Mouse (Mus musculus) brown adipose tissue, adult 24 weeks (tissue): ENCODE results near the gene Tcea3. TPM values are rescaled to one million over a fixed set of nuclear protein-coding genes. Genes with fewer than 3 reads are reported as not detected.

ENCODE experiments used
- H3K27ac ChIP-seq: fragments of 200-500 bp; replicated peaks from 2 replicates; pipeline ENCODE4 v1.5.1; 2012; ENCODE audit warnings: low read depth, mild to moderate bottlenecking, low read length
- H3K4me1 ChIP-seq: fragments of 200-500 bp; 2 replicates; pipeline ENCODE4 v1.6.1; 2012; ENCODE audit warnings: low read length, mixed read lengths; ENCODE audit not compliant: control insufficient read depth, insufficient read depth, insufficient read length
- H3K4me3 ChIP-seq: fragments of 200-500 bp; 2 replicates; pipeline ENCODE4 v1.5.1; 2012; ENCODE audit warnings: low read depth, mild to moderate bottlenecking, low read length, moderate library complexity; ENCODE audit not compliant: insufficient read depth
- polyA plus RNA-seq: library from polyadenylated mRNA; stranded (reverse); fragments of >200 nt; gene quantifications from 2 replicates; pipeline ENCODE4 v1.2.4, GENCODE M21; 2012; ENCODE audit not compliant: missing spikeins, insufficient read depth, insufficient read length

Tcea3 gene
- polyA plus RNA-seq, 1 experiment, result 11.6 TPM

GRCm38 (mm10) chr4:136247386-136247728, 172 bp upstream of the Tcea3 start:
- peak overlapping the region; percentile 56 for H3K4me3 ChIP-seq
- H3K4me1 ChIP-seq, result peaks cover 3% of the 10 kb centered on the region; the same call in 1 of the 2 replicates
- H3K27ac ChIP-seq, result no peak overlapping the region

DNA sequence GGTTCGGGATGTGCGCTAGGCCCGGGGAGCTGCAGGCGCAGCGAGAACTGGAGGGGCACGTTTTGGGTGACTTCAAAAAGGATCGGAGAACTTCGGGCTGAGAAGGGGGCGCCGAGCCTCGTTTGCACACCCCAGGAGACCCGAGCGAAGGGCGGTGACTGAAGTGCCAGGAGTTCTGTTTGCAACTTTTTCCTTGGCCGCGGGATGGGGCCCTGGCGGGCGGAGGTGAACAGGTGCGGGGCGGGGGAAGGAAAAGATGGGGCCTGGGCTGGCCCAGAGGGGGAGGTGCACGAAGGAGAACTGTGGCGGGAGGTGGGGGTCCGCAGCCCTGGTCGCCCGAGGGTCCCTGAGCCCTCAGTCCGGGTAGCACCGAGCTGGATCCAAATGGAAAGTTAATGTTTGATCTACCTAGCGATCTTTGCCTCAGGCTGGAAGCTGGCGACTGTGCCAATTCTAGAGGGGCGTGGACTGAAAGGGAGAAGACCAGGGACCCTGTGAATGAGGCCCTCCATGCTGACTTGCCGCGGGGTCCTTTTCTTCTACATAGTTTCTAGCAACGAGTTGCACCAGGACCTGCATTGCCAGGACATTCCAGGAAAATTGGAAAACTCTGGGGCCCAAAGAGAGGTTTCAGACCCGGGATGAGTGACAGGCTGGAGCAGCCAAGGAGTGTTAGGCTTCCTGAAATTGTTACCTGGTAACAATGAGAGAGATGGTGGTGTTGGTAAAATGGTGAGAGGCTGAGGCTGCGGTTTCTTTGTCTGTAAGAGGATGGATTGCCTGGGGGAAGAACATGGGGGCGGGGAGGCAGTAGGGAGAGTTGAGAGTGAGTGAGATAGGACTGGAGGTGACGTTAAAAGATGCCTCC, 1.2 kb downstream of the Tcea3 start:
- peaks cover 3% of the 10 kb centered on the region; the same call in 1 of the 2 replicates for H3K4me1 ChIP-seq
- no peak overlapping the region for H3K27ac ChIP-seq

GRCm38 (mm10) chr4:136249332-136249647, 1.8 kb downstream of the Tcea3 start:
- Histone ChIP-seq H3K4me3 (no peak overlapping the region), H3K4me1 (peaks cover 3% of the 10 kb centered on the region; the same call in 1 of the 2 replicates), H3K27ac (no peak overlapping the region)

More for the DNA sequence above, 1.2 kb downstream of the Tcea3 start:
- H3K4me3 ChIP-seq, result peak overlapping the region; percentile 56

- Histone ChIP-seq H3K4me1 (peaks cover 3% of the 10 kb centered on the region; the same call in 1 of the 2 replicates), H3K27ac (no peak overlapping the region), H3K4me3 (no peak overlapping the region)
Measured at GRCm38 (mm10) chr4:136249780-136250179, 2.3 kb downstream of the Tcea3 start.

DNA sequence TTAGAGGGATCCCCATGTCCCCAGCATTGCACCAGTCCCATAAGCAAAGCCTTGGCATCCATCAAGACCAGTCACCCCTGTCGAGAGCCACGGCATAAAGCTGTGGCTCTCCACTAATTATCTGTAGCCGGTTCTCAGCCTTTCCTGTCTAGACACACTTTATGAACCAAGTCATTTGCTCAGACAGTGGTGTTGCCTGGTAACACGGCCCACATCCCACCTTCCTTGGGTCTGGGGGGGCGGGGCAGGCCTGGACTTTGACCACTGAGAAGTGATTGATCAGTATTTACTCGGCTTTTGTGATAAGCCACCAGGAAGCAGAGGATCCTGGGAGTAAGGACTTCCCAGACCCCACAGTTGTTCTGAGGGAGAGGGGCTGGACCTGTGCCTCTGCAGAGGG, 8.4 kb downstream of the Tcea3 start:
- H3K4me1 ChIP-seq, result no peaks in the 10 kb centered on the region
- H3K27ac ChIP-seq, result no peak overlapping the region
- H3K4me3 ChIP-seq, result no peak overlapping the region

DNA sequence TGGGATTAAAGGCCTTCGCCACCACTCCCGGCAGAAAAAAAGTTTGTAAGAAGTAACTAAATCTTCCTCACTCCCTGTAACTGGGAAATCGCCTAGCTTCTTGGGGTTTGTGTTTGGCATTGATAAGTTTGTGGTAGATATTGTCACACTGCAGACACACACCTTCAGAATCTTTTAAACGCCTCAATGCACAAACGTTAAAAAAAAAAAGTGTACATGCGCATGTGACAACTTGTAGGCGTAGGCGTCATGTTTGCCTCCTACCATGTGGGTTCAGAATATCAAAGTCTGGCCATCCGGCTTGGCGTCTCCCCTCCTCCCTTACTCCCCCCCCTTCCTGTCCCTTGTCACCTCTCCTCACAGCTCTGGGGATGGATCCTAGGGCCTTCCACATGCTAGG, 9.2 kb downstream of the Tcea3 start:
- no peak overlapping the region for H3K4me3 ChIP-seq
- no peaks in the 10 kb centered on the region for H3K4me1 ChIP-seq
- H3K27ac ChIP-seq, result no peak overlapping the region

- Histone ChIP-seq H3K4me3 (no peak overlapping the region), H3K27ac (no peak overlapping the region), H3K4me1 (no peaks in the 10 kb centered on the region)
Measured at GRCm38 (mm10) chr4:136259916-136260315, 12.4 kb downstream of the Tcea3 start.

GRCm38 (mm10) chr4:136260491-136261180, 13.1 kb downstream of the Tcea3 start:
- H3K4me3 ChIP-seq, result no peak overlapping the region
- 0 out of 2 replicates have a peak overlapping the region, but pooled peaks have one; percentile 49 for H3K27ac ChIP-seq
- no peaks in the 10 kb centered on the region for H3K4me1 ChIP-seq

GRCm38 (mm10) chr4:136261912-136262311, 14.4 kb downstream of the Tcea3 start:
- H3K4me1 ChIP-seq, result no peaks in the 10 kb centered on the region
- H3K4me3 ChIP-seq, result no peak overlapping the region
- no peak overlapping the region for H3K27ac ChIP-seq

GRCm38 (mm10) chr4:136263555-136263954, 16.0 kb downstream of the Tcea3 start:
- Histone ChIP-seq H3K27ac (no peak overlapping the region), H3K4me1 (no peaks in the 10 kb centered on the region), H3K4me3 (no peak overlapping the region)

GRCm38 (mm10) chr4:136266716-136267343, 19.3 kb downstream of the Tcea3 start:
- H3K4me1 ChIP-seq, result no peaks in the 10 kb centered on the region
- H3K27ac ChIP-seq, result 0 out of 2 replicates have a peak overlapping the region, but pooled peaks have one; percentile 1
- no peak overlapping the region for H3K4me3 ChIP-seq

DNA sequence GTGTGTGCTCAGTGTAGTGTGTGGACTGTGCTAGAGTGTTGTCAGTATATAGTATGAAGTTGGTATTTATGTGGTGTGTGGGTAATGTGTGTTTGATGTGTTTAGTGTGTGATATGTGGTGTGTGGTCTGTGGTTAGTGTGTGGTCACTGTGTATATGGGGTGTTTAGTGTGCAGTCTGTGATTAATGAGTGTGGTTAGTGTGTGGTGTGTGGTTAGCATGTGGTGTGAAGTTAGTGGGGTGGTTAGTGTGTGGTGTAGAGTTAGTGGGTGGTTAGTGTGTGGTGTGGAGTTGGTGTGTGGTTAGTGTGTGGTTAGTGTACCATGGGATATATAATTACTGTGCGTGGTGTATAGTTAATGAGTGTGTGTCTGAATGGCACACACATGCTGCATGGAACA, 21.4 kb downstream of the Tcea3 start:
- Histone ChIP-seq H3K4me1 (no peaks in the 10 kb centered on the region), H3K4me3 (no peak overlapping the region)

GRCm38 (mm10) chr4:136270648-136271047, 23.1 kb downstream of the Tcea3 start:
- Histone ChIP-seq H3K27ac (no peak overlapping the region), H3K4me1 (no peaks in the 10 kb centered on the region), H3K4me3 (no peak overlapping the region)

More for the DNA sequence above, 21.4 kb downstream of the Tcea3 start:
- H3K27ac ChIP-seq, result no peak overlapping the region

DNA sequence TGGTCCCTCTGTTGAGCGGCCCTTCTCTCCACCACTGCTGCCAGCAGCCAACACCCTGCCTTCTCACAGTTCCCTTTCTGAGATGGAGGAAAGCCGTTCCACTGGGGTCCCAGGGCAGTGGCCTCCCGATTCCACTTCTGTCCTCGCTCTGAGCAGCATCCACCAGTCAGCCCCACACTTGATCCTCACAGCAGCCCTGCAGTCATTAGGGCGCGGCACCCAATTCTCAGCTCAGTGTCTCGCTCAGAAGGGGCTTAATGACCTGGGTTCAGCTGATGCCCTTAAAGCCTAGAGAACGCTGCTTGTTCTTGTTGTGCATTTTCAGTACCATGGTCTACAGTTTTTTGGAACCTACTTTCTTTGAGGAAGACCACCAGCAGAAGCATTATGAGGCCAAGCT, 33.6 kb downstream of the Tcea3 start:
- H3K27ac ChIP-seq, result no peak overlapping the region

DNA sequence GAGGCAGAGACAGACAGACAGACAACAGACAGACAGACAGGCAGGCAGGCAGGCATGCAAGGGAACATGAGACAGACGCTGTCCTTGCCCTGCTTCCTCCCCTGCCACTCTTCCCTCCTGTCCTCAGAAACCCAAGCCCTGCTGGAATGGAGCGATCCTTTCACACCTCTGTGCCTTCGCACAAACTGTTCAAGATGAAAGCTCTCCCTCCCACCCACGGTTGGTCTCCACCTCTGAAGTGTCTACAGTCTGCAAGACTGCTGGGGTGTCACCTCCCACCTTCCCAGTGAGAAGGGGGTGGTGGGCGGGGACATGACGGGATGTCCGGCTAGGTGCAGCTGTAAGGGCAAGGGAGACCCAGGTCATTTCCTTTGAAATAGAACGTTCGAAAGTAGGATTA, 34.1 kb downstream of the Tcea3 start:
- no peak overlapping the region for H3K27ac ChIP-seq
- H3K4me3 ChIP-seq, result no peak overlapping the region
- peaks cover 15% of the 10 kb centered on the region for H3K4me1 ChIP-seq

More for the DNA sequence above, 33.6 kb downstream of the Tcea3 start:
- Histone ChIP-seq H3K4me3 (no peak overlapping the region), H3K4me1 (peaks cover 14% of the 10 kb centered on the region)
